Mouse (Mus musculus) heart, embryonic 13.5 days (tissue): ENCODE data around the gene Scg2. TPM values are rescaled to one million over a fixed set of nuclear protein-coding genes. Genes with fewer than 3 reads are reported as not detected.

Source experiments
- ATAC-seq: fragments of 200-750 bp; cut with Nextera tagmentation; 2 replicates; pipeline ENCODE4 v1.8.0; 2017; ENCODE audit warnings: moderate TSS enrichment; ENCODE audit not compliant: insufficient number of reproducible peaks, low FRiP score, low TSS enrichment; ENCODE audit errors: extremely low read depth
- H3K27ac ChIP-seq: fragments of 300-500 bp; sonication (generic); replicated peaks from 2 replicates; pipeline ENCODE4 v1.5.1; 2015; ENCODE audit warnings: moderate library complexity, mild to moderate bottlenecking, inconsistent platforms
- H3K27me3 ChIP-seq: fragments of 300-500 bp; sonication (generic); replicated peaks from 2 replicates; pipeline ENCODE4 v1.6.1; 2015; ENCODE audit warnings: mild to moderate bottlenecking, inconsistent platforms
- H3K36me3 ChIP-seq: fragments of 300-500 bp; sonication (generic); 2 replicates; pipeline ENCODE4 v1.6.1; 2015; ENCODE audit warnings: mild to moderate bottlenecking, inconsistent platforms
- H3K4me1 ChIP-seq: fragments of 300-500 bp; sonication (generic); 2 replicates; pipeline ENCODE4 v1.6.1; 2015; ENCODE audit warnings: inconsistent platforms
- H3K4me2 ChIP-seq: fragments of 300-500 bp; sonication (generic); 2 replicates; pipeline ENCODE4 v1.6.1; 2015; ENCODE audit warnings: inconsistent platforms, mild to moderate bottlenecking, moderate library complexity
- H3K4me3 ChIP-seq: fragments of 300-500 bp; sonication (generic); 2 replicates; pipeline ENCODE4 v1.5.1; 2015; ENCODE audit warnings: moderate library complexity, mild to moderate bottlenecking, inconsistent platforms
- H3K9ac ChIP-seq: fragments of 300-500 bp; sonication (generic); 2 replicates; pipeline ENCODE4 v1.6.1; 2015; ENCODE audit warnings: inconsistent platforms, mild to moderate bottlenecking, moderate library complexity
- H3K9me3 ChIP-seq: fragments of 300-500 bp; sonication (generic); 2 replicates; pipeline ENCODE4 v1.6.1; 2016; ENCODE audit warnings: inconsistent platforms
- WGBS: fragments of 180-500 bp; shearing (Covaris S2); methylation state at CpG from one replicate; pipeline ENCODE4 v1.1.7; 2015; ENCODE audit warnings: mixed read lengths; 5-methylcytosine and 5-hydroxymethylcytosine counted together
- polyA plus RNA-seq: library from polyadenylated mRNA; unstranded; fragments of >200 nt; fragmentation: Nextera tagmentation; extraction: Ambion mirVana; gene quantifications from 2 replicates; pipeline ENCODE4 v1.2.1, GENCODE M21; 2015

Scg2 gene
- polyA plus RNA-seq, 1 experiment from 2014 or later = 0.25 TPM

- Histone ChIP-seq H3K27ac (no peak overlapping the region), H3K27me3 (no peaks in the 10 kb centered on the region), H3K4me3 (no peak overlapping the region), H3K9ac (no peak overlapping the region), H3K9me3 (no peaks in the 10 kb centered on the region), H3K36me3 (no peaks in the 10 kb centered on the region), H3K4me2 (no peak overlapping the region), H3K4me1 (no peaks in the 10 kb centered on the region)
- ATAC-seq = no peak
- WGBS = 77% methylated on average over 8 of the region's 8 CpGs
Measured at GRCm38 (mm10) chr1:79436671-79437070, 3.2 kb downstream of the Scg2 start.

GRCm38 (mm10) chr1:79429058-79429457 lies 10.9 kb downstream of the Scg2 start:
- Histone ChIP-seq H3K27ac (no peak overlapping the region), H3K27me3 (no peaks in the 10 kb centered on the region), H3K4me1 (no peaks in the 10 kb centered on the region), H3K9me3 (no peaks in the 10 kb centered on the region), H3K4me2 (no peak overlapping the region), H3K36me3 (no peaks in the 10 kb centered on the region), H3K4me3 (no peak overlapping the region), H3K9ac (no peak overlapping the region)
- 60% methylated on average over 5 of the region's 5 CpGs for WGBS
- no peak for ATAC-seq

- Histone ChIP-seq H3K4me2 (no peak overlapping the region), H3K27me3 (no peaks in the 10 kb centered on the region), H3K9ac (no peak overlapping the region), H3K4me3 (no peak overlapping the region), H3K4me1 (no peaks in the 10 kb centered on the region), H3K9me3 (no peaks in the 10 kb centered on the region), H3K36me3 (no peaks in the 10 kb centered on the region), H3K27ac (no peak overlapping the region)
- ATAC-seq = no peak
Measured at GRCm38 (mm10) chr1:79415496-79415895, 24.4 kb downstream of the Scg2 start.

GRCm38 (mm10) chr1:79406337-79406942 lies 33.5 kb downstream of the Scg2 start:
- H3K4me3 ChIP-seq = no peak overlapping the region
- no peak overlapping the region for H3K9ac ChIP-seq
- H3K36me3 ChIP-seq = no peaks in the 10 kb centered on the region
- no peaks in the 10 kb centered on the region for H3K27me3 ChIP-seq
- H3K4me1 ChIP-seq = no peaks in the 10 kb centered on the region
- no peak overlapping the region for H3K27ac ChIP-seq
- no peaks in the 10 kb centered on the region for H3K9me3 ChIP-seq
- 70% methylated on average over 7 of the region's 7 CpGs for WGBS
- H3K4me2 ChIP-seq = no peak overlapping the region
- ATAC-seq = no peak

GRCm38 (mm10) chr1:79401090-79402012 lies 38.6 kb downstream of the Scg2 start:
- no peaks in the 10 kb centered on the region for H3K27me3 ChIP-seq
- WGBS = 67% methylated on average over 10 of the region's 10 CpGs
- no peak overlapping the region for H3K4me3 ChIP-seq
- H3K9ac ChIP-seq = no peak overlapping the region
- H3K9me3 ChIP-seq = no peaks in the 10 kb centered on the region
- H3K4me1 ChIP-seq = no peaks in the 10 kb centered on the region
- no peak overlapping the region for H3K4me2 ChIP-seq
- no peak for ATAC-seq
- H3K27ac ChIP-seq = no peak overlapping the region
- H3K36me3 ChIP-seq = no peaks in the 10 kb centered on the region

- Histone ChIP-seq H3K27me3 (no peaks in the 10 kb centered on the region), H3K36me3 (no peaks in the 10 kb centered on the region), H3K4me3 (no peak overlapping the region), H3K9me3 (no peaks in the 10 kb centered on the region), H3K27ac (no peak overlapping the region), H3K9ac (no peak overlapping the region), H3K4me1 (no peaks in the 10 kb centered on the region), H3K4me2 (no peak overlapping the region)
- no peak for ATAC-seq
- WGBS = 62% methylated on average over 5 of the region's 5 CpGs
Measured at GRCm38 (mm10) chr1:79400284-79400683, 39.6 kb downstream of the Scg2 start.

Other genes with a start within 250 kb of the Scg2 start
- gene Ap1s3, start 231.9 kb upstream of the Scg2 start, polyA plus RNA-seq = 0.13 and 0.24 TPM in 2 replicates